Mouse (Mus musculus) forebrain, embryonic 13.5 days (tissue): ENCODE measurements around the gene Wipf2. TPM values are rescaled to one million over a fixed set of nuclear protein-coding genes. Genes with fewer than 3 reads are reported as not detected.
"Not testable (repeated sequence)": the region's sequence is repeated elsewhere in the genome, so short reads cannot be mapped to it uniquely, and the experiment has no call there.

Experiments
- ATAC-seq: fragments of 200-750 bp; cut with Nextera tagmentation; 2 replicates; pipeline ENCODE4 v1.8.0; 2017
- H3K27ac ChIP-seq: fragments of 300-500 bp; sonication (generic); 2 replicates; pipeline ENCODE4 v1.5.1; 2015; ENCODE audit warnings: inconsistent platforms, mild to moderate bottlenecking, moderate library complexity
- H3K27me3 ChIP-seq: fragments of 300-500 bp; sonication (generic); 2 replicates; pipeline ENCODE4 v1.6.1; 2015; ENCODE audit warnings: mild to moderate bottlenecking, inconsistent platforms
- H3K36me3 ChIP-seq: fragments of 300-500 bp; sonication (generic); 2 replicates; pipeline ENCODE4 v1.6.1; 2015; ENCODE audit warnings: mild to moderate bottlenecking, inconsistent platforms; ENCODE audit not compliant: poor library complexity, severe bottlenecking
- H3K4me1 ChIP-seq: fragments of 300-500 bp; sonication (generic); 2 replicates; pipeline ENCODE4 v1.6.1; 2015; ENCODE audit warnings: inconsistent platforms
- H3K4me2 ChIP-seq: fragments of 300-500 bp; sonication (generic); 2 replicates; pipeline ENCODE4 v1.6.1; 2015; ENCODE audit warnings: inconsistent platforms, mild to moderate bottlenecking, moderate library complexity
- H3K4me3 ChIP-seq: fragments of 300-500 bp; sonication (generic); 2 replicates; pipeline ENCODE4 v1.5.1; 2015; ENCODE audit warnings: mild to moderate bottlenecking, inconsistent platforms
- H3K9ac ChIP-seq: fragments of 300-500 bp; sonication (generic); 2 replicates; pipeline ENCODE4 v1.6.1; 2015; ENCODE audit warnings: mild to moderate bottlenecking, inconsistent platforms
- H3K9me3 ChIP-seq: fragments of 300-500 bp; sonication (generic); replicated peaks from 2 replicates; pipeline ENCODE4 v1.6.1; 2016; ENCODE audit warnings: inconsistent platforms
- WGBS: fragments of 180-500 bp; shearing (Covaris S2); methylation state at CpG from one replicate; pipeline ENCODE4 v1.1.7; 2015; 5-methylcytosine and 5-hydroxymethylcytosine counted together
- polyA plus RNA-seq: library from polyadenylated mRNA; unstranded; fragments of >200 nt; fragmentation: Nextera tagmentation; extraction: Ambion mirVana; gene quantifications from 2 replicates; pipeline ENCODE4 v1.2.1, GENCODE M21; 2015

The Wipf2 gene
- polyA plus RNA-seq, 1 experiment from 2014 or later, result 5.0 TPM

- not testable (repeated sequence) for ATAC-seq, H3K4me2 ChIP-seq, H3K27me3 ChIP-seq, H3K9ac ChIP-seq, H3K9me3 ChIP-seq, H3K4me3 ChIP-seq, H3K27ac ChIP-seq, H3K4me1 ChIP-seq
- 93% methylated on average over 3 of the region's 3 CpGs for WGBS
- peaks cover 89% of the 10 kb centered on the region for H3K36me3 ChIP-seq
These were observed 52.9 kb downstream of the Wipf2 start for GRCm38 (mm10) chr11:98916376-98916775.

GRCm38 (mm10) chr11:98917428-98918005 lies 54.1 kb downstream of the Wipf2 start:
- H3K4me1 ChIP-seq, result peaks cover 4% of the 10 kb centered on the region; the same call in 1 of the 2 replicates
- no peaks in the 10 kb centered on the region for H3K27me3 ChIP-seq
- no peaks in the 10 kb centered on the region for H3K9me3 ChIP-seq
- no peak overlapping the region for H3K4me3 ChIP-seq
- H3K4me2 ChIP-seq, result no peak overlapping the region
- H3K36me3 ChIP-seq, result peaks cover 80% of the 10 kb centered on the region
- peak overlapping the region; percentile 26; the same call in 1 of the 2 replicates for H3K9ac ChIP-seq
- 81% methylated on average over 13 of the region's 13 CpGs for WGBS
- H3K27ac ChIP-seq, result no peak overlapping the region
- ATAC-seq, result no peak

GRCm38 (mm10) chr11:98918231-98918630 lies 54.8 kb downstream of the Wipf2 start:
- Histone ChIP-seq H3K4me1 (peaks cover 11% of the 10 kb centered on the region), H3K27me3 (no peaks in the 10 kb centered on the region), H3K36me3 (peaks cover 75% of the 10 kb centered on the region), H3K9ac (peak overlapping the region; percentile 26; the same call in 1 of the 2 replicates), H3K27ac (no peak overlapping the region), H3K4me2 (no peak overlapping the region), H3K4me3 (no peak overlapping the region), H3K9me3 (no peaks in the 10 kb centered on the region)
- no peak for ATAC-seq
- 83% methylated on average over 9 of the region's 9 CpGs for WGBS

GRCm38 (mm10) chr11:98919009-98919408 lies 55.6 kb downstream of the Wipf2 start:
- WGBS, result 92% methylated on average over 11 of the region's 11 CpGs
- no peak for ATAC-seq
- Histone ChIP-seq H3K27me3 (no peaks in the 10 kb centered on the region), H3K9me3 (no peaks in the 10 kb centered on the region), H3K27ac (no peak overlapping the region), H3K9ac (no peak overlapping the region), H3K4me2 (no peak overlapping the region), H3K4me3 (no peak overlapping the region), H3K36me3 (peaks cover 70% of the 10 kb centered on the region), H3K4me1 (peaks cover 16% of the 10 kb centered on the region)

- ATAC-seq, result not testable (repeated sequence)
- peaks cover 43% of the 10 kb centered on the region for H3K4me1 ChIP-seq
These were observed 58.4 kb downstream of the Wipf2 start for GRCm38 (mm10) chr11:98921813-98922212.

GRCm38 (mm10) chr11:98922307-98922706 lies 58.9 kb downstream of the Wipf2 start:
- H3K4me3 ChIP-seq, H3K27ac ChIP-seq, ATAC-seq, H3K9ac ChIP-seq, H3K9me3 ChIP-seq, H3K4me2 ChIP-seq, H3K27me3 ChIP-seq: not testable (repeated sequence)
- WGBS, result 57% methylated on average over 10 of the region's 10 CpGs
- H3K4me1 ChIP-seq, result peaks cover 46% of the 10 kb centered on the region
- peaks cover 40% of the 10 kb centered on the region for H3K36me3 ChIP-seq

More at GRCm38 (mm10) chr11:98921813-98922212, 58.4 kb downstream of the Wipf2 start:
- not testable (repeated sequence) for H3K27ac ChIP-seq, H3K9ac ChIP-seq, H3K4me2 ChIP-seq, H3K27me3 ChIP-seq, H3K4me3 ChIP-seq, H3K9me3 ChIP-seq
- WGBS, result 55% methylated on average over 15 of the region's 15 CpGs
- peaks cover 45% of the 10 kb centered on the region for H3K36me3 ChIP-seq

- ATAC-seq, H3K9me3 ChIP-seq, H3K4me2 ChIP-seq, H3K9ac ChIP-seq, H3K27me3 ChIP-seq, H3K4me3 ChIP-seq: not testable (repeated sequence)
- Histone ChIP-seq H3K4me1 (peaks cover 54% of the 10 kb centered on the region), H3K36me3 (peaks cover 32% of the 10 kb centered on the region), H3K27ac (peak overlapping the region; percentile 31; the same call in 1 of the 2 replicates)
- 59% methylated on average over 16 of the region's 16 CpGs for WGBS
These were observed 59.6 kb downstream of the Wipf2 start for GRCm38 (mm10) chr11:98922851-98923711.

- no peaks in the 10 kb centered on the region for H3K9me3 ChIP-seq
- no peak for ATAC-seq
- WGBS, result 35% methylated on average over 5 of the region's 5 CpGs
- H3K9ac ChIP-seq, result no peak overlapping the region
- peaks cover 70% of the 10 kb centered on the region for H3K4me1 ChIP-seq
- peak overlapping the region; percentile 54 for H3K27ac ChIP-seq
- H3K4me3 ChIP-seq, result no peak overlapping the region
- H3K4me2 ChIP-seq, result peak overlapping the region; percentile 42
- peaks cover 16% of the 10 kb centered on the region for H3K36me3 ChIP-seq
- no peaks in the 10 kb centered on the region for H3K27me3 ChIP-seq
These were observed 61.3 kb downstream of the Wipf2 start for GRCm38 (mm10) chr11:98924633-98925175.

GRCm38 (mm10) chr11:98925265-98925721 lies 61.9 kb downstream of the Wipf2 start:
- H3K27me3 ChIP-seq, result no peaks in the 10 kb centered on the region
- H3K9me3 ChIP-seq, result no peaks in the 10 kb centered on the region
- peaks cover 76% of the 10 kb centered on the region for H3K4me1 ChIP-seq
- no peak overlapping the region for H3K4me3 ChIP-seq
- H3K27ac ChIP-seq, result peak overlapping the region; percentile 55
- peaks cover 10% of the 10 kb centered on the region; the same call in 1 of the 2 replicates for H3K36me3 ChIP-seq
- peak overlapping the region; percentile 42 for H3K4me2 ChIP-seq
- WGBS, result 0% methylated on average over 10 of the region's 10 CpGs
- ATAC-seq, result peak; percentile 8; the same call in 1 of the 2 replicates
- H3K9ac ChIP-seq, result peak overlapping the region; percentile 37; the same call in 1 of the 2 replicates

- no peaks in the 10 kb centered on the region for H3K27me3 ChIP-seq
- peak overlapping the region; percentile 55 for H3K27ac ChIP-seq
- no peak overlapping the region for H3K4me3 ChIP-seq
- no peaks in the 10 kb centered on the region for H3K9me3 ChIP-seq
- peak overlapping the region; percentile 40 for H3K9ac ChIP-seq
- peaks cover 5% of the 10 kb centered on the region; the same call in 1 of the 2 replicates for H3K36me3 ChIP-seq
- H3K4me2 ChIP-seq, result peak overlapping the region; percentile 42
- H3K4me1 ChIP-seq, result peaks cover 82% of the 10 kb centered on the region
- WGBS, result 3% methylated on average over 12 of the region's 12 CpGs
- no peak; the same call in 1 of the 2 replicates for ATAC-seq
These were observed 62.5 kb downstream of the Wipf2 start for GRCm38 (mm10) chr11:98925868-98926311.

GRCm38 (mm10) chr11:98926553-98926952 lies 63.1 kb downstream of the Wipf2 start:
- 66% methylated on average over 7 of the region's 7 CpGs for WGBS
- H3K4me1 ChIP-seq, result peaks cover 88% of the 10 kb centered on the region

More at GRCm38 (mm10) chr11:98926553-98926952, 63.1 kb downstream of the Wipf2 start:
- no peaks in the 10 kb centered on the region for H3K36me3 ChIP-seq
- H3K27me3 ChIP-seq, result no peaks in the 10 kb centered on the region
- no peak overlapping the region for H3K4me2 ChIP-seq
- H3K9me3 ChIP-seq, result no peaks in the 10 kb centered on the region
- no peak for ATAC-seq
- H3K27ac ChIP-seq, result peak overlapping the region; percentile 19; the same call in 1 of the 2 replicates
- no peak overlapping the region for H3K9ac ChIP-seq
- H3K4me3 ChIP-seq, result no peak overlapping the region
